Mouse (Mus musculus): ENCODE measurements around the gene Adarb1.
"Not testable (repeated sequence)": the region's sequence is repeated elsewhere in the genome, so short reads cannot be mapped to it uniquely, and the experiment has no call there.

The Adarb1 gene

GRCm38 (mm10) chr10:77321611-77322010 is 96.5 kb downstream of the Adarb1 start:
- in situ Hi-C loops (cut with MboI, MseI): loop anchor here in 1 of 2 experiments (25.0 kb wide), 1 partner anchor 1641 kb away; the partner anchor contains the start of genes Olfr1353 and Olfr8

GRCm38 (mm10) chr10:77321001-77321400 is 97.1 kb downstream of the Adarb1 start:
- in situ Hi-C loops (cut with MboI, MseI): loop anchor here in 1 of 2 experiments (25.0 kb wide), 1 partner anchor 1641 kb away; the partner anchor contains the start of genes Olfr1353 and Olfr8

DNA sequence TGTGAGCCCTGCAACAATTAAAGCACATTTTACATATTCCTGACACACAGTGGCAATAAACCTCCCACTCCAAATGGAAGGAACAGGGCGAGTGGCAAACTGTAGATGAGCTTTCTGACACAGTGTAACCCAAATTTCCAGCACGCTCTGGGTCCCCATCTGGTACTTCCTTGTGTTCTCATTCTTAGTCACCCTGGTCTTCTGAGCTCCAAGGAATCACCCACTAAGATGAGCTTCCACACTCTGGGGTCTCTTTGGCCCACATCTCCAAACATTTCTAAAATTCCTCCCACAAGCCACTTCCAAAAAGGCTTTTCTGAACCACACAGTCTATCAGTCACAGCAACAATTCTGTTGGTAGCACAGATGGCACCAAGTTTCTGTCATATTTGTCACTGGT is 102.4 kb downstream of the Adarb1 start:
- in situ Hi-C loops (cut with MboI, MseI): loop anchor here in 1 of 2 experiments (25.0 kb wide), 1 partner anchor 1647 kb away; the partner anchor contains the start of genes Olfr1353 and Olfr8

- in situ Hi-C loops (cut with MboI, MseI): loop anchor here in 1 of 2 experiments (25.0 kb wide), 1 partner anchor 1648 kb away; the partner anchor contains the start of genes Olfr1353 and Olfr8
These were observed 103.3 kb downstream of the Adarb1 start for GRCm38 (mm10) chr10:77314711-77315266.

DNA sequence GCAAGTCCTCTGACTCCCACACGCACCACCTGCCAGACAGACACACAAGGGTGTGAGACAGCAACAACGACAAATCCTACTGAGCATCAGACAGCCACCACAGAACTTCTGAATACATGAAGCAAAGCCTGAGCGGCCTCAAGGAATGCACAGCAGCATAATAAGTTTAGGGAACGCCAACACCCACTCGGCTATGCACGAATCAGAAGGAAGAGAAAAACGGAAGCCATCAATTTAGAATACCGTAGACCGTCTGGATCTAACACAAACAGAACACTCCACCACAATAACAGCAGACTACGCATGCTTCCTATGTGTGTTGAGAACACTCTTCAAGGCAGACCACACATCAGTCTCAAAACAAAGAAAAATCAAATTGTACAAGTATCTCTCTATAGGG is 109.1 kb downstream of the Adarb1 start:
- in situ Hi-C loops (cut with MboI, MseI): loop anchor here (5.0 to 25.0 kb wide), 2 partner anchors 188 to 1653 kb away; partner anchors contain the start of genes Olfr1353 (in 1 of the 2) and Olfr8 (in 1 of the 2)

- in situ Hi-C loops (cut with MboI, MseI): loop anchor here (5.0 to 25.0 kb wide), 2 partner anchors 192 to 1657 kb away; partner anchors contain the start of genes Olfr1353 (in 1 of the 2) and Olfr8 (in 1 of the 2)
These were observed 112.3 kb downstream of the Adarb1 start for GRCm38 (mm10) chr10:77305766-77306165.

- in situ Hi-C loops (cut with MboI, MseI): loop anchor here (5.0 to 25.0 kb wide), 2 partner anchors 192 to 1657 kb away; partner anchors contain the start of genes Olfr1353 (in 1 of the 2) and Olfr8 (in 1 of the 2)
These were observed 113.1 kb downstream of the Adarb1 start for GRCm38 (mm10) chr10:77304840-77305533.

DNA sequence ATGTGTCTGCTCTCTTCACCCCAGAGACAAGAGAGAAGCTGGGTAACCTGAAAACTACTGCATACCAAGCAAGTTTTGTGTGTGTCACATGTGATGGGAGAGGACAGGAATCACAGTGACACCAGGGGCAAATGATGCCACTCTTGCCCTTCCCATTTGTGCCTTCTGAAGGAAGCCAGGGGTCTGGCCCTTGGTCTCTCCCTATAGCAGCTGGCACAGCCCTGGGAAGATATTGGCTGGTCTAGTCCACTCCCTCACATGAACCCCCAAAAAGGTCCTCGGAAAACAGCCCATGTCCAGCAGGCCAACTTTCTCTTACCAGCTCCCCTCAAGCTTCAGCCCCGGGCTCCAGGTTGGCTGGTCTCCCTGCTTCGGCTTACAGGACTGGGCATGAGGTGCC is 113.7 kb downstream of the Adarb1 start:
- in situ Hi-C loops (cut with MboI, MseI): loop anchor here in 1 of 2 experiments (25.0 kb wide), 1 partner anchor 1658 kb away; the partner anchor contains the start of genes Olfr1353 and Olfr8

DNA sequence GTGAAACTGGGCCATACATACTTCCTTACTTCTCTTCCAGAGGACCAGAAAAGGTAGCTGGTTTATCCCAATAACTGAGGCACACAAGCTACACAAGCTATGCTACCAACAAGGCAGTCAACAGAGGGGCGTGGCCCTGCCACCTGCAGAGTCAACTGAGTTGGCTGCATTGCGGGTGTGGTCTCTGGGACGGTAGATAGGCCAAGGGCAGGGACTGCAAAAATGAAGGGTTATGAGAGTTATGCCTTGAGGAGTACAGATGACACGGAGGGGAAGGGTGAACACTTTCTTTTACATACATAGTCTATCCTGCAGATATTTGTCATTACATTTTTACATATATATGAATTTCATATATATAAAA is 117.2 kb downstream of the Adarb1 start:
- in situ Hi-C loops (cut with MboI, MseI): loop anchor here in 1 of 2 experiments (25.0 kb wide), 1 partner anchor 1661 kb away; the partner anchor contains the start of genes Olfr1353 and Olfr8

DNA sequence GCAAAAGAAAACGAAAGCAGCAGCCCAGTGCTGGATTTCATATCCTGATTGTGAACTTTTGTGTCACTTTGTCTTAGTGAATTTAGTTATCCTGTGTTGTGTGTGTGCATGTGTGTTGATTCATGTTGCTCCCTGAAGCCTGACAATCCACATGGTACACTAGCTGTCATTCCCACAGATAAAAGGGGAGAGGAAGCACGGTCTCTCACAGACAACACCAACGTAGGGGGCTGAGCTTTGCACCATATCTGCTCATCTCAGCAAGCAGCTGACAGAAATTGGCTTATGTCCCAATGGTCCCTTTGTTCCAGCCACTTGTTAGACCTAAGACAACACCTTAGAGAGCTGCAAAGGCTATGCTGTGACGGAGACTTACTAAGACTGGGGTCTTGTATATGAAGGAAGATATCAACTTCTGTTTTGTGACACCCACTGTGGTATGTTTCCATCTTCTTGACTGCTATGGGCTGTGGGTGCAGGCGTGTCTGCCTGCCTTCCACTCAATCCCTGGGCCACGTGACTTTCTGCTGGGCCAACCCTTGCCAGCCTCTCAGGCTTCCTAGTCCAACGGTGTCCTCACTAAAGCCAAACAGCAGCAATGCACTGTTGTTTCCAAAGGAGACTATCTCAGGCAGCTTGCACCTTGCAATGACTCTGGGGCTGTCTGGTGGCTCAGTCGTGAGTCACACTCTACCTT is 117.7 kb downstream of the Adarb1 start:
- in situ Hi-C loops (cut with MboI, MseI): loop anchor here in 1 of 2 experiments (25.0 kb wide), 1 partner anchor 1662 kb away; the partner anchor contains the start of genes Olfr1353 and Olfr8

DNA sequence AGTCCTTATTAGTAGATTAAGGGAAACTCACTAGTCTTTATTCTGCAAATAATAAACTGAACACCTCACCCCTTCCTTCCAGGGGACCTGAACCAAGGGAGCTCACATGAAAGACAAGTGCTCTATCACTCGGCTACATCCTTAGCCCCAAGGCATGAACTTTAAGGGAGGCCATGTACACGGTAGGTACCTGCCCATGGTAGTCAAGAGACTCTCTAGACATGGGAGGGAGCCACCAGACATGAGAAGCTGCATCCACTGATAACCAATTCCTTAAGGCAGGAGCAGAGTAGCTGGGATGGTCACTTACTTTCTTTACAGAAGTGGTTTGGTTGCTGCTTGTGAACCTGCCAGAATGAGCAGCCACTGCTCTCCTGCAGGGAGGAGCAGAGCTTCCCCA is 118.9 kb downstream of the Adarb1 start:
- in situ Hi-C loops (cut with MboI, MseI): no loop called here

GRCm38 (mm10) chr10:77298621-77299020 is 119.4 kb downstream of the Adarb1 start:
- in situ Hi-C loops (cut with MboI, MseI): no loop called here

DNA sequence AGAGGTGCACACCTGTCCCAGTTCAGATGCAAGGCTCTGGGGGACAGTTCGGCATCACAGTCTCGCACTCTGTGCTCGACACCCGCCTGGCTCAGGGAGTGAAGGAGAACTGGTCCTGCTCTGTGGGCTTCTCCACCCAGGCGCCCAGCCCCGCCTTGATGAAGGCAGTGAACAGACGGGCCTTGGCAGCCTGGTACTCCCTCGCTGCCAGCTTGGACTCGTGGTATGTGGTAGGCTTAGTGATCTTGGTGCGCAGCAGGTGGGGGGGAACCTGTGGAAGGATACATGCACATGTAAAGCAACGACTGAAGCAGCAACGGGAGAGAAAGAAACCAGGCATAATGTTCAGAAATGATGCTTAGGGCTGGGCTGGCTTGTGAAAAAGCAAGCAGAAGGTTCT is 123.4 kb downstream of the Adarb1 start:
- in situ Hi-C loops (cut with MboI, MseI): no loop called here

- in situ Hi-C loops (cut with MboI, MseI): no loop called here
These were observed 127.3 kb downstream of the Adarb1 start for GRCm38 (mm10) chr10:77290624-77291366.

DNA sequence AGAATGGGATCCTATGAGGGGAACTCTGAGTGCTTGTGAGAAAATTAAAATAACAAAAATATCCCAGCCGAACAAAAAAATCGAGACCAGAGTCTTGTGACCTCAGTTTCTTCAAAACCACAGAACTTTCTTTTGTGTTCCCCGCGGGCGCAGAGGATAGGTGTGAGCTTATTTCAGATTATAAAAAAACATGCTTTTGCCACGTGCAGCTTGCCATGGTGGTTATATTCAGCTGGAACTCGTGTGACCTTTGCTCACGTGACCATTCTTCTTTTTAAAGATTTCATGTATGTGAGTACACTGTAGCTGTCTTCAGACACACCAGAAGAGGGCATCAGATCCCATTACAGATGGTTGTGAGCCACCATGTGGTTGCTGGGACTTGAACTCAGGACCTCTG is 128.5 kb downstream of the Adarb1 start:
- in situ Hi-C loops (cut with MboI, MseI): no loop called here

- in situ Hi-C loops (cut with MboI, MseI): no loop called here
These were observed 129.4 kb downstream of the Adarb1 start for GRCm38 (mm10) chr10:77288639-77289195.

DNA sequence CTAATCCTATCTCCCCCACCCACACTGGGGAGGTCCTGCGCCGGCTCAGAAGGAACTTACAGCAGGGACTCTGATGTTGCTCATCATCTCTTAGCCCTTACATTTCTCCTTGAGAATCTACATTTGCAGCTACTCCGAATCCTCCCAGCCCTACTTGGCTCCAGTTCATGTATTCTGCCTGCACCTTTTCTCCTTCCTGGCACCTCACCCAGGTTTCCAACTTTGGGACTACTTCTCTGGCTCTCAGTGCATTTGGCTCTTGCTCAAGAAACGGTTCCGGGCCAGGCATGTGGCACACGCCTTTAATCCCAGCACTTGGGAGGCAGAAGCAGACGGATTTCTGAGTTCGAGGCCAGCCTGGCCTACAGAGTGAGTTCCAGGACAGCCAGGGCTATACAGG is 130.4 kb downstream of the Adarb1 start:
- in situ Hi-C loops (cut with MboI, MseI): no loop called here

DNA sequence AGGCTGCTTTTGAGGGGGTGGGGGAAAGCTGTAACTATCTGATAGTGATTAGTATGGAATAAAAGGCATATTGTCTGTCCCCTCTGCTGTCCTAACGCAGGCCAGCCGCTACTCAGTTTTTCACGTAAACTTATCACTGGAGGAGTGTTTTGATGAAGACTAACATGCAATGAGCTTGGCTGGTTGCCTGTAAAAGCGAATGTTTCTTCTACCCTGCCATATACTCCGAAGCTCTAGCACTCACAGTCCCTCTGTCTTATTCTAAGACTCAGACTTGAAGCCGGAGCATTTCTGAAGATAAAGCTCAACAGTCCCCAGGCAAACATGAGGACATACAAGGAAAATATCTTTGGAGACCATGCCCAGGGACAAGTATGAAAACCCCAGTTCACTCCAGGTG is 133.2 kb downstream of the Adarb1 start:
- in situ Hi-C loops (cut with MboI, MseI): no loop called here

DNA sequence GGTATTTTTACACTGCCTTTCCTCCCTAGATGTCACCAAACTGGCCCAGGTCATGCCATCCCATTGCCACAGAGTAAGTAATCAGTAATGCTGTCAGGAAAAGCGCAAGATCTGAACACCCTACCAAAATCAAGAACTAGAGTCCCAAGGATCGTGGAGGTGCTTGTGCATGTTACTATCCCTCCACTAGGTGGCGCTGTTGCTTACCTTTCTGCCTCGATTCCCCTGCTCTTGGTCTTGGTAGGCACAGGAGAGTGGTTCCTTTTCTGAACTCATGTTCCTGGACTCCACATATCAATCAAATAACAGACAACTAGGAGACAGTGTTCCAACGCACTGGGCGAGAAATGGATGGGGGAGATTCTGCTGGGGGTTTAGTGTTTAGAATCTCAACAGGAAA is 135.2 kb downstream of the Adarb1 start:
- in situ Hi-C loops (cut with MboI, MseI): no loop called here

- in situ Hi-C loops (cut with MboI, MseI): not testable (repeated sequence)
These were observed 136.0 kb downstream of the Adarb1 start for GRCm38 (mm10) chr10:77282085-77282484.

DNA sequence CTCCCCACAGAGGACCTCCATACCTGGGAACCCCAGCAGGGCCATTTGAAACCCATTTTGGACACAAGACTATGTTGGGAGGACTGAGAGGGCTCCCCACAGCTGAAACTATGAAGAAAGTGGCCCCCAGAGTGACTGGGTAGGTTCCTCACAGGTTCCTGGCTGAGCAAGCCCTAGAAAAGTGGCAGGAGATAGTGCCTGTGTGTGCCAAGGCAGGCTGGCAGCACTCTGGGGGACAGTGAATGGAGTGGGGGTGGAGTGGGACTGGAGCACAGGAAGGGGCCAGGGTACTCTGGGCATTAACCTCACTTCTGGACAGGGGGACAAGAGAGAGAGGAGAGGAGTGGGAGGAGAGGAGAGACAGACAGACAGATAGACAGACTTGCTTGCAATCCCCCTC is 144.3 kb downstream of the Adarb1 start:
- in situ Hi-C loops (cut with MboI, MseI): no loop called here
